Comparison of ENCODE assay signal across 26 mouse cellular contexts in the genomic region with DNA sequence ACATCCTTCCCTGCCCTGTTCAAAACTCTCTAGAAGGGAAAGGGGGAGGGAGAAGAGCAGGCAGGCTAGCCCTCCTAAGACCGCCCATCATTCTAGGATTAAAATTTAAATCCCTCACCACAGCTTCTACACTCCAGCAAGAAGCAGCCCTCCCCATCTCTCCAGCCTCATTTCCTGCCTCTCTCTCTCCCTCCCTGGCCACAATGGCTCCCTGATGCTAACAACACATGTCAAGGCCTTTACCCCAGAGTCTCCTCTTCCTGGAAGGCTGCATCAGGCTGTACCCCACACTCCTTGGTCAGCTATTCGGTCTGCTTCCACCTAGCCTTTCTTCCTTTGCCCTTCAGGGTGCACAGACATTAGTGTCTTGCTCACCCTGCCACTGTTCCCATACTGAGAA. TPM values are rescaled to one million over a fixed set of nuclear protein-coding genes. Genes with fewer than 3 reads are reported as not detected.
DNase-seq lines count a peak whose midpoint lies in the region; ATAC-seq lines count a peak whose summit lies in the region.
"Had no signal": no experiment of that assay in that cellular context is flagged by ENCODE, and none has a peak within 500 bp of the region (broad histone marks: within the 10 kb centered on the region; RNA-seq: fewer than 3 reads in every experiment).

No protein-coding gene starts in this region.

- intact Hi-C loops in heart, postnatal 10 days (cut with DNase I): no loop called here

- H3K27me3 ChIP-seq in heart, embryonic 11.5 days (ENCODE audit: control insufficient read depth, insufficient read depth, low read length): peaks cover 7% of the 10 kb centered on the region
- H3K27me3 ChIP-seq in midbrain, embryonic 12.5 days: peaks cover 20% of the 10 kb centered on the region
- peaks cover 14% of the 10 kb centered on the region for H3K27me3 ChIP-seq in midbrain, embryonic 14.5 days (ENCODE audit: control insufficient read depth, insufficient read depth, low read length)
- H3K27me3 ChIP-seq: hindbrain, embryonic 15.5 days; Patski had no signal

- H3K9ac ChIP-seq in heart, embryonic 11.5 days (ENCODE audit: low read depth, low read length): 0 out of 2 replicates have a peak overlapping the region, but pooled peaks have one; percentile 12
- 0 out of 2 replicates have a peak overlapping the region, but pooled peaks have one; percentile 6 for H3K9ac ChIP-seq in midbrain, embryonic 12.5 days (replicated peaks)
- no peak overlapping the region for H3K9ac ChIP-seq in midbrain, embryonic 14.5 days (replicated peaks; ENCODE audit: low read length)
- H3K9ac ChIP-seq: forebrain, embryonic 13.5 days; heart, embryonic 15.5 days; hindbrain, embryonic 12.5 days; hindbrain, embryonic 15.5 days had no signal

- no peak overlapping the region for H3K4me3 ChIP-seq in heart, embryonic 11.5 days (ENCODE audit: low read depth, low read length)
- H3K4me3 ChIP-seq in midbrain, embryonic 12.5 days: no peak overlapping the region
- no peak overlapping the region for H3K4me3 ChIP-seq in midbrain, embryonic 14.5 days (replicated peaks; ENCODE audit: low read depth, low read length)
- H3K4me3 ChIP-seq: forebrain, embryonic 10.5 days; forebrain, embryonic 13.5 days; heart, adult 2 months; heart, embryonic 10.5 days; heart, embryonic 15.5 days; hindbrain, embryonic 12.5 days; hindbrain, embryonic 15.5 days had no signal

- H3K4me2 ChIP-seq in heart, embryonic 11.5 days: no peak overlapping the region
- H3K4me2 ChIP-seq in midbrain, embryonic 12.5 days (replicated peaks): no peak overlapping the region
- H3K4me2 ChIP-seq in midbrain, embryonic 14.5 days (ENCODE audit: low read length): no peak overlapping the region
- H3K4me2 ChIP-seq: forebrain, embryonic 13.5 days; heart, embryonic 15.5 days; hindbrain, embryonic 12.5 days; hindbrain, embryonic 15.5 days had no signal

- peak; percentile 45 to 62 for DNase-seq in cerebellum, adult 18-20 months
- no peak for DNase-seq in cerebellum, adult 11 months
- no peak for DNase-seq in heart, postnatal 10 days
- DNase-seq in midbrain, embryonic 14.5 days: no peak
- DNase-seq in yolk sac, embryonic 10.5 days (ENCODE audit: low spot score): peak; percentile 26
- DNase-seq: adrenal gland, postnatal 10 days; adrenal gland, postnatal 36 days; B cell, adult 2 months; cerebellum, adult 8-10 months; cerebellum, postnatal 14 days; gastrocnemius, postnatal 10 days; gastrocnemius, postnatal 36 days; heart, adult 2 months; heart, postnatal 14 days had no signal

- no peak for ATAC-seq in heart, embryonic 11.5 days (replicated peaks; ENCODE audit: insufficient number of reproducible peaks, low FRiP score, low TSS enrichment)
- no peak for ATAC-seq in midbrain, embryonic 12.5 days (ENCODE audit: low FRiP score, low read depth)
- ATAC-seq in midbrain, embryonic 14.5 days (ENCODE audit: low FRiP score, low TSS enrichment): no peak
- ATAC-seq: forebrain, embryonic 13.5 days; forebrain, embryonic 16.5 days; intestine, postnatal 0 days; Patski had no signal

- no peaks in the 10 kb centered on the region for H3K36me3 ChIP-seq in heart, embryonic 11.5 days (ENCODE audit: control insufficient read depth, insufficient read depth, low read length)
- no peaks in the 10 kb centered on the region for H3K36me3 ChIP-seq in midbrain, embryonic 12.5 days
- H3K36me3 ChIP-seq in midbrain, embryonic 14.5 days (ENCODE audit: control insufficient read depth, insufficient read depth, low read length): no peaks in the 10 kb centered on the region
- H3K36me3 ChIP-seq: forebrain, embryonic 10.5 days; G1E; heart, embryonic 10.5 days; heart, embryonic 15.5 days; hindbrain, embryonic 12.5 days; hindbrain, embryonic 15.5 days had no signal

- peaks cover 17% of the 10 kb centered on the region for H3K4me1 ChIP-seq in heart, embryonic 11.5 days (ENCODE audit: control insufficient read depth, insufficient read depth, low read length)
- peaks cover 20% of the 10 kb centered on the region for H3K4me1 ChIP-seq in midbrain, embryonic 12.5 days
- H3K4me1 ChIP-seq in midbrain, embryonic 14.5 days (ENCODE audit: control insufficient read depth, insufficient read depth, low read length): peaks cover 10% of the 10 kb centered on the region

- H3K9me3 ChIP-seq in heart, embryonic 11.5 days (replicated peaks; ENCODE audit: control insufficient read depth, low read length): no peaks in the 10 kb centered on the region
- H3K9me3 ChIP-seq in midbrain, embryonic 12.5 days: no peaks in the 10 kb centered on the region
- H3K9me3 ChIP-seq in midbrain, embryonic 14.5 days (ENCODE audit: control insufficient read depth, low read length): no peaks in the 10 kb centered on the region
- H3K9me3 ChIP-seq: forebrain, embryonic 10.5 days; forebrain, embryonic 13.5 days; heart, embryonic 10.5 days; heart, embryonic 15.5 days; hindbrain, embryonic 12.5 days; hindbrain, embryonic 15.5 days had no signal

- H3K27ac ChIP-seq in heart, embryonic 11.5 days (ENCODE audit: low read depth, low read length): no peak overlapping the region
- no peak overlapping the region for H3K27ac ChIP-seq in midbrain, embryonic 12.5 days (replicated peaks)
- H3K27ac ChIP-seq in midbrain, embryonic 14.5 days (replicated peaks; ENCODE audit: low read depth, low read length): no peak overlapping the region
- H3K27ac ChIP-seq: forebrain, embryonic 10.5 days; forebrain, embryonic 13.5 days; heart, adult 2 months; heart, embryonic 10.5 days; heart, embryonic 15.5 days; hindbrain, embryonic 12.5 days; hindbrain, embryonic 15.5 days had no signal

- 72% methylated on average over 2 of the region's 2 CpGs for WGBS in heart, embryonic 11.5 days (ENCODE audit: insufficient replicate concordance)
- WGBS in midbrain, embryonic 12.5 days: 43% methylated on average over 2 of the region's 2 CpGs
- WGBS in midbrain, embryonic 14.5 days: 35% methylated on average over 2 of the region's 2 CpGs

RNA-seq across cellular contexts. Expression of a gene that starts 4.3 kb away (rescaled TPM):
- polyA plus RNA-seq in heart, embryonic 11.5 days (2014; fragmentation: Nextera tagmentation; extraction: Ambion mirVana): 8.7 and 8.8 TPM in 2 replicates
- 10 to 100 TPM; 19.4 to 27.4 TPM for total RNA-seq in heart, postnatal 10 days (2021)
- polyA plus RNA-seq in midbrain, embryonic 12.5 days (2016; fragmentation: Nextera tagmentation; extraction: Ambion mirVana): 9.3 and 10.6 TPM in 2 replicates
- polyA plus RNA-seq in midbrain, embryonic 14.5 days (2014; fragmentation: Nextera tagmentation; extraction: Ambion mirVana): 12.1 and 14.4 TPM in 2 replicates
- polyA plus RNA-seq: G1E had no signal

Comparison
In these comparisons a context has a peak if more than half of its experiments do, and no peak if none do; other contexts are left out.
1. DNase-seq: peak in cerebellum, adult 18-20 months (2 of 2) and yolk sac, embryonic 10.5 days (single experiment); none in cerebellum, adult 11 months (single experiment), heart, postnatal 10 days (0 of 2) and midbrain, embryonic 14.5 days (single experiment).